Mouse (Mus musculus): ENCODE measurements around the gene Tmem198b.
"Not testable (repeated sequence)": the region's sequence is repeated elsewhere in the genome, so short reads cannot be mapped to it uniquely, and the experiment has no call there.

Gene Tmem198b

GRCm38 (mm10) chr10:128804271-128805091 lies at the start of gene Tmem198b:
Gene Tmem198b, minus strand, starts transcription at chr10:128804370.
- peak; percentile 8 for ATAC-seq (ENCODE audit: insufficient number of reproducible peaks, low FRiP score, low TSS enrichment)

GRCm38 (mm10) chr10:128850339-128850738 lies 46.2 kb upstream of the Tmem198b start:
- ATAC-seq (ENCODE audit: insufficient number of reproducible peaks, low FRiP score, low TSS enrichment): no peak

GRCm38 (mm10) chr10:128848426-128848825 lies 44.3 kb upstream of the Tmem198b start:
- ATAC-seq (ENCODE audit: insufficient number of reproducible peaks, low FRiP score, low TSS enrichment): no peak

- no peak for ATAC-seq (ENCODE audit: insufficient number of reproducible peaks, low FRiP score, low TSS enrichment)
Observed at GRCm38 (mm10) chr10:128846664-128847063, 42.5 kb upstream of the Tmem198b start.

GRCm38 (mm10) chr10:128845516-128845915 lies 41.3 kb upstream of the Tmem198b start:
- ATAC-seq (ENCODE audit: insufficient number of reproducible peaks, low FRiP score, low TSS enrichment): no peak

GRCm38 (mm10) chr10:128843260-128843659 lies 39.1 kb upstream of the Tmem198b start:
- no peak for ATAC-seq (ENCODE audit: insufficient number of reproducible peaks, low FRiP score, low TSS enrichment)

- ATAC-seq (ENCODE audit: insufficient number of reproducible peaks, low FRiP score, low TSS enrichment): no peak
Observed at GRCm38 (mm10) chr10:128840612-128841011, 36.4 kb upstream of the Tmem198b start.

GRCm38 (mm10) chr10:128839434-128839833 lies 35.3 kb upstream of the Tmem198b start:
- no peak for ATAC-seq (ENCODE audit: insufficient number of reproducible peaks, low FRiP score, low TSS enrichment)

GRCm38 (mm10) chr10:128837400-128837799 lies 33.2 kb upstream of the Tmem198b start:
- no peak for ATAC-seq (ENCODE audit: insufficient number of reproducible peaks, low FRiP score, low TSS enrichment)

GRCm38 (mm10) chr10:128823821-128824220 lies 19.7 kb upstream of the Tmem198b start:
- no peak for ATAC-seq (ENCODE audit: insufficient number of reproducible peaks, low FRiP score, low TSS enrichment)

GRCm38 (mm10) chr10:128823087-128823486 lies 18.9 kb upstream of the Tmem198b start:
- ATAC-seq (ENCODE audit: insufficient number of reproducible peaks, low FRiP score, low TSS enrichment): not testable (repeated sequence)

GRCm38 (mm10) chr10:128822135-128822534 lies 18.0 kb upstream of the Tmem198b start:
- no peak for ATAC-seq (ENCODE audit: insufficient number of reproducible peaks, low FRiP score, low TSS enrichment)

- ATAC-seq (ENCODE audit: insufficient number of reproducible peaks, low FRiP score, low TSS enrichment): peak; percentile 100
Observed at GRCm38 (mm10) chr10:128821358-128822056, 17.3 kb upstream of the Tmem198b start, which contains the start of gene Ormdl2. Gene Ormdl2, minus strand, starts transcription at chr10:128821645.

- no peak for ATAC-seq (ENCODE audit: insufficient number of reproducible peaks, low FRiP score, low TSS enrichment)
Observed at GRCm38 (mm10) chr10:128820217-128820616, 16.0 kb upstream of the Tmem198b start.

GRCm38 (mm10) chr10:128817033-128817432 lies 12.9 kb upstream of the Tmem198b start, which contains the start of gene Sarnp:
Gene Sarnp, plus strand, starts transcription at chr10:128817333.
- ATAC-seq (ENCODE audit: insufficient number of reproducible peaks, low FRiP score, low TSS enrichment): no peak

- no peak for ATAC-seq (ENCODE audit: insufficient number of reproducible peaks, low FRiP score, low TSS enrichment)
Observed at GRCm38 (mm10) chr10:128807018-128807417, 2.8 kb upstream of the Tmem198b start.

- no peak for ATAC-seq (ENCODE audit: insufficient number of reproducible peaks, low FRiP score, low TSS enrichment)
Observed at GRCm38 (mm10) chr10:128806086-128806485, 1.9 kb upstream of the Tmem198b start.

GRCm38 (mm10) chr10:128805092-128806000 lies 1.2 kb upstream of the Tmem198b start:
- ATAC-seq (ENCODE audit: insufficient number of reproducible peaks, low FRiP score, low TSS enrichment): peak; percentile 85

- ATAC-seq (ENCODE audit: insufficient number of reproducible peaks, low FRiP score, low TSS enrichment): peak; percentile 18
Observed at GRCm38 (mm10) chr10:128803771-128804270, 349 bp downstream of the Tmem198b start, which contains the start of gene Dnajc14. Gene Dnajc14, plus strand, starts transcription at chr10:128804062.

- ATAC-seq (ENCODE audit: insufficient number of reproducible peaks, low FRiP score, low TSS enrichment): no peak
Observed at GRCm38 (mm10) chr10:128803361-128803760, 809 bp downstream of the Tmem198b start.
